Mouse (Mus musculus): ENCODE data around the gene Maip1.

Maip1 gene

GRCm38 (mm10) chr1:57428368-57429308, 22.5 kb downstream of the Maip1 start:
- DNase-seq (ENCODE audit: low spot score in 2 of 2): peak; percentile 96 to 98

- DNase-seq (ENCODE audit: low spot score in 2 of 2): no peak
Observed at GRCm38 (mm10) chr1:57429786-57430483, 23.8 kb downstream of the Maip1 start.

- no peak for DNase-seq (ENCODE audit: low spot score in 2 of 2)
Observed at GRCm38 (mm10) chr1:57433141-57433540, 27.0 kb downstream of the Maip1 start.

- no peak for DNase-seq (ENCODE audit: low spot score in 2 of 2)
Observed at GRCm38 (mm10) chr1:57436408-57436807, 30.3 kb downstream of the Maip1 start.

DNA sequence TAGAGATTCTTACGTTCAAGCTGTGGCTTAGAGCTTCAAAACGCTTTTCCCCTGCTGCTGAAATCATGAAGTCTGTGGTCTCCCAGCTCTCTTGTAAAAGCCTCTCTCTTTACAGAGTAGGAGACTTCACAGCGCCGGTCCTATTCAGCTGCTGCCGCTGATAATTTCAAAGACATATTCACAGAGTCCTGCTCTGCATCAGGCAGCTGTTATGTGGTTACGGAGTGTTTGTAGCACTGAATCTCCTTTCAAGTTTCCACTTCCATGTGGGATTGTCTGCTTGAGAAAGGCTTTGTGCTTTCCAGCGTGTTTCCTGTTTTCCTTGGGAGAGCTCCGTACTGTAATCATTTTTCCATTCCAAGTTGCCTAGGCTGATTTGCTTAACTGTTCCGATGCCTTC, 30.8 kb downstream of the Maip1 start:
- peak; percentile 18 to 28 for DNase-seq (ENCODE audit: low spot score in 2 of 2)

GRCm38 (mm10) chr1:57439026-57439425, 32.9 kb downstream of the Maip1 start:
- no peak for DNase-seq (ENCODE audit: low spot score in 2 of 2)

DNA sequence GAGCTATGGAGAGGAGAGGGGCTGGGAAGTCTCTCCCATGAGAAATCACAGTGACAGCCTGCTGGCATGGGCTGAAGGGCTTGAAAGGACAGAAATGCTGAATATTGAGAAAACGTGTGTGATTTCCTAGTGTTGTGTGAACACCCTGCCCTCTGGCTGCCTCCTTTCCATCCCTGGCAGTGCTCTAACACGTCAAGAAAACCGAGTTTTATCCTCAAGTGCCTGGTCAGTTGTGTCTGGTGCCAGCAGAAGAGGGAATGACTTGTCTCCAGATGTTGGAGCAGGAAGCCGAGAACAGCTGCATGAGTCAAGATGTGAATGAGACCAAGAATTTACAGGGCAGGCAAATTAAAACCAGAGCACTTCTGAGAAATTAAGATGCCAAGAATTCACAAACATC, 34.6 kb downstream of the Maip1 start:
- no peak for DNase-seq (ENCODE audit: low spot score in 2 of 2)

DNA sequence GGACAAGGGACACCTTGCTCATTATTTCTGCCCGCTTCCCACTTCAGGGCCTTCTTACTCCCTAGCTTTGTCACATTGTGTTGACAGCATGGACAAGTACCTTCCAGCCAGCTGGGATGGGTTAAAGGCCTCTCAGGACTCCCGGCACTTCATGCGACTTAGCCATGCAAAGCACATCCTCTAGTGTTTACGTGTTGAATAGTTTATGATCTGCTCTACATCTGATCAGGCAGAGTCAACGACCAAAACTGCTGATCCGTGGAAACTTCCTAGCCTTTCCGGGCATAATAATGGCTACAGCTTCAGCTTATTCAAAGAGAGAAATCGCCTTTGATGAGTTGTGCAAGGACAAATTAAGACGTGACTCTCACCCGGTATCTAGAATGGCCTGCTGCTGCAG, 39.6 kb downstream of the Maip1 start:
- no peak for DNase-seq (ENCODE audit: low spot score in 2 of 2)

GRCm38 (mm10) chr1:57450241-57450640, 44.1 kb downstream of the Maip1 start:
- no peak for DNase-seq (ENCODE audit: low spot score in 2 of 2)

DNA sequence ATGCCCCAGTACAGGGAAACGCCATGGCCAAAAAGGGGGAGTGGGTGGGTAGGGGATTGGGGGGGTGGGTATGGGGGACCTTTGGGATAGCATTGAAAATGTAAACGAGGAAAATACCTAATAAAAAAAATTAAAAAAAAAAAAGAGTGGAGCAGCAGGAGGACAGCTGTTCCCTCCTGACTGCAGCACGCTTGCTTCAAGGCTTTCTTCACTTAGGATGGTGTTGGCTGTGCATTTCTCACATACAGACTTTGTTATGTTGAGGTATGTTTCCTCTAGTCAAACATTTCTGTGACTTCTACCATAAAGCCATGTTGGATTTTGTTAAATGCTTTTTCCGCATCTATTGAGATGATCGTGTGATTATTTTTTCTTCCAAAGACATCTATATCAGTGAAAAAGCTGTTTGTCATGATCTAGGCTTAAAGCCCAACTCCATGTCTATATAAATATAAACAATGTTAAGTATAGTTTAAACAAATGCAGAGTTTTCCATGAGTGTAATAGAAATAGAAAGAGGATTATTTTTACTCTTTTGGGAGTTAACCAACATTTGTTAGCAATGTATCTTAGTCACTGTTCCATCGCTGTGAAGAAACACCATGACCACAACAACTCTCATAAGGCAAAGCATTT, 54.3 kb downstream of the Maip1 start:
- no peak for DNase-seq (ENCODE audit: low spot score in 2 of 2)

All from right cerebral cortex, adult 2 months (tissue).